Mouse (Mus musculus) limb, embryonic 14.5 days (tissue): Measurements from ENCODE around the gene Acot12. TPM values are rescaled to one million over a fixed set of nuclear protein-coding genes. Genes with fewer than 3 reads are reported as not detected.
"Not testable (repeated sequence)": the region's sequence is repeated elsewhere in the genome, so short reads cannot be mapped to it uniquely, and the experiment has no call there.

ENCODE experiments used
- ATAC-seq: fragments of 200-750 bp; cut with Nextera tagmentation; 2 replicates; pipeline ENCODE4 v1.8.0; 2017; ENCODE audit warnings: low read depth, moderate number of reproducible peaks, moderate TSS enrichment; ENCODE audit not compliant: low FRiP score
- DNase-seq: peaks from one replicate; pipeline ENCODE4 v3.0.0-alpha.2; 2015; ENCODE audit warnings: low spot score
- H3K27ac ChIP-seq: fragments of 300-500 bp; sonication (generic); replicated peaks from 2 replicates; pipeline ENCODE4 v1.5.1; 2014; ENCODE audit warnings: low read depth, mild to moderate bottlenecking, low read length, moderate library complexity, mixed read lengths
- H3K27me3 ChIP-seq: fragments of 300-500 bp; sonication (generic); 2 replicates; pipeline ENCODE4 v1.6.1; 2014; ENCODE audit warnings: low read length, mixed read lengths; ENCODE audit not compliant: control insufficient read depth, insufficient read depth
- H3K36me3 ChIP-seq: fragments of 300-500 bp; sonication (generic); 2 replicates; pipeline ENCODE4 v1.6.1; 2014; ENCODE audit warnings: mild to moderate bottlenecking, low read length, moderate library complexity, mixed read lengths; ENCODE audit not compliant: control insufficient read depth, insufficient read depth
- H3K4me1 ChIP-seq: fragments of 300-500 bp; sonication (generic); 2 replicates; pipeline ENCODE4 v1.6.1; 2014; ENCODE audit warnings: antibody characterized with exemption, low read length, mixed read lengths; ENCODE audit not compliant: control insufficient read depth, insufficient read depth
- H3K4me2 ChIP-seq: fragments of 300-500 bp; sonication (generic); replicated peaks from 2 replicates; pipeline ENCODE4 v1.6.1; 2014; ENCODE audit warnings: low read depth, mild to moderate bottlenecking, low read length, moderate library complexity; ENCODE audit not compliant: severe bottlenecking
- H3K4me3 ChIP-seq: fragments of 300-500 bp; sonication (generic); replicated peaks from 2 replicates; pipeline ENCODE4 v1.5.1; 2014; ENCODE audit warnings: low read length
- H3K9ac ChIP-seq: fragments of 300-500 bp; sonication (generic); 2 replicates; pipeline ENCODE4 v1.6.1; 2014; ENCODE audit warnings: mild to moderate bottlenecking, low read depth, low read length, moderate library complexity; ENCODE audit not compliant: severe bottlenecking
- H3K9me3 ChIP-seq: fragments of 300-500 bp; sonication (generic); 2 replicates; pipeline ENCODE4 v1.6.1; 2016; ENCODE audit warnings: low read length; ENCODE audit not compliant: control insufficient read depth
- POLR2A ChIP-seq: fragments of 200-500 bp; IDR thresholded peaks from 2 replicates; pipeline ENCODE4 v1.8.0; 2012; ENCODE audit warnings: inconsistent platforms, mild to moderate bottlenecking, moderate library complexity, borderline replicate concordance; ENCODE audit not compliant: insufficient read depth, insufficient read length; ENCODE audit errors: extremely low read depth
- WGBS: fragments of 180-500 bp; shearing (Covaris S2); extraction: QIAGEN DNeasy Blood & Tissue Kit; methylation state at CpG from one replicate; pipeline ENCODE4 v1.1.7; 2014; 5-methylcytosine and 5-hydroxymethylcytosine counted together
- polyA plus RNA-seq, 2 experiments: library from polyadenylated mRNA; depleted of rRNA in 1 of 2; stranded (reverse) in 1 of 2; unstranded in 1 of 2; fragments of >200 nt; fragmentation: Nextera tagmentation in 1 of 2; extraction: Ambion mirVana in 1 of 2; gene quantifications; 2 replicates each; pipeline versions ENCODE4 v1.2.1 to v1.2.3; 2012 to 2014

Acot12 gene
- polyA plus RNA-seq, 2 experiments, result 0.11 TPM; not detected in 1

GRCm38 (mm10) chr13:91760302-91761050 is 19.2 kb downstream of the Acot12 start:
- Histone ChIP-seq H3K4me3 (no peak overlapping the region), H3K36me3 (no peaks in the 10 kb centered on the region), H3K4me2 (no peak overlapping the region), H3K4me1 (no peaks in the 10 kb centered on the region), H3K9me3 (no peaks in the 10 kb centered on the region), H3K27ac (no peak overlapping the region), H3K27me3 (no peaks in the 10 kb centered on the region), H3K9ac (no peak overlapping the region)
- TF ChIP-seq POLR2A, result no peak
- no peak for DNase-seq
- ATAC-seq, result no peak
- 87% methylated on average over 8 of the region's 8 CpGs for WGBS

DNA sequence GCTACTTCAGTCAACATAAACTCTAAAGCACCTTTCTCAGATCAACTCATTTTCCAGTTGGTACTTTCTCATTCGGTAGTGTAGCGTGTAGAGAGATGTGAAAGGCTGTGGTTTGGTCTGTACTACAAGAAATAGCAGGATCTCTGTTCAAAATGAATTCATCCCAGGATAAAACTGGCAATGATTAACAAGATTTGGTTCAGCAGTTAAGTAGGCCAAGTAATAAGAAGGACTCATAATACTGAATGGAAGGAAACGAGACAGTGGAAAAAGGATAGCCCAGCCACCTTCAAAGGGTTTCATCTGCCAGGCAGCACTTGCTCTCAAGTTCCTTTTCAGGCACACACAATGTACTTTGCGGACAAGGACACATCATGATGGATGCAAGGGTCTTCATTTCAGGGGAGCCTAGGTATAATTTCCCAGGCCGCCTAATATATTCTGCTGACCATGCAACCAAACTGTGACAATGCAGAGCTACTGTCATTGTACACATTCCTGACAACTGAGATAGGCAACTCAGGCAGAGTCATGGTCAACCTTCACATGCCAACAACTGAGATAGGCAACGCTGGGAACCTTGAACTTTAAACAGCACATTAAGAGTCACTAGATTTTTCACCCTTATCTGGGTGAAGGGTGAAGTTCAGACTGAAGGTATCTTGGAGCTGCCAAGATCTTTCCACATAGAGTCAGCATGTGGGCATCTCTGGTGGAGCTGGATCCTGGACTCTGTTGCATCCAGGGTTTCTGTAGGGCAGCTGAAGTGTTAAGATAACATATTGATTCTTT is 20.5 kb downstream of the Acot12 start:
- Histone ChIP-seq H3K9me3 (no peaks in the 10 kb centered on the region), H3K27me3 (no peaks in the 10 kb centered on the region), H3K27ac (no peak overlapping the region), H3K4me1 (no peaks in the 10 kb centered on the region), H3K36me3 (no peaks in the 10 kb centered on the region), H3K4me2 (no peak overlapping the region), H3K4me3 (no peak overlapping the region), H3K9ac (no peak overlapping the region)
- DNase-seq, result no peak
- TF ChIP-seq POLR2A, result no peak
- 91% methylated on average over 6 of the region's 6 CpGs for WGBS
- ATAC-seq, result no peak

DNA sequence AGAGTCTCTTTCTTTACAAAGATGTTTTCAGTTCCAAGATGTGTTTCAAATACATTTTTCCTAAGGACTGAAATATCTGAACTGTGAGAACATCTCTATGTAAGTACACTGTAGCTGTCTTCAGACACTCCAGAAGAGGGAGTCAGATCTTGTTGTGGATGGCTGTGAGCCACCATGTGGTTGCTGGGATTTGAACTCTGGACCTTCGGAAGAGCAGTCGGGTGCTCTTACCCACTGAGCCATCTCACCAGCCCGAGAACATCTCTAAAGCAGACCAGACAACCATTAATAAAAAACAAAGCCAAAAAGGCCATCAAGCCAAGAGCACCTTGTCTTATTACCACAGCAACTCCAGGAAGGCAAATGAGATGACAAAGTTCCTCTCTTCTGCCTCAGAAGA is 22.3 kb downstream of the Acot12 start:
- H3K4me3 ChIP-seq, H3K9ac ChIP-seq, H3K4me1 ChIP-seq, H3K4me2 ChIP-seq, H3K27me3 ChIP-seq, H3K27ac ChIP-seq, H3K9me3 ChIP-seq, DNase-seq, H3K36me3 ChIP-seq, ATAC-seq: not testable (repeated sequence)
- 96% methylated on average over 3 of the region's 3 CpGs for WGBS

GRCm38 (mm10) chr13:91765627-91766026 is 24.3 kb downstream of the Acot12 start:
- no peak for ATAC-seq
- no peak overlapping the region for H3K4me3 ChIP-seq
- DNase-seq, result no peak
- H3K9me3 ChIP-seq, result no peaks in the 10 kb centered on the region
- no peak overlapping the region for H3K9ac ChIP-seq
- no peaks in the 10 kb centered on the region for H3K27me3 ChIP-seq
- H3K4me1 ChIP-seq, result no peaks in the 10 kb centered on the region
- H3K36me3 ChIP-seq, result no peaks in the 10 kb centered on the region
- H3K27ac ChIP-seq, result no peak overlapping the region
- H3K4me2 ChIP-seq, result no peak overlapping the region
- no peak for TF ChIP-seq POLR2A
- WGBS, result 93% methylated on average over 4 of the region's 4 CpGs

- no peak overlapping the region for H3K9ac ChIP-seq
- DNase-seq (no peak), ATAC-seq (no peak)
- H3K4me1 ChIP-seq, result no peaks in the 10 kb centered on the region
- no peak overlapping the region for H3K4me2 ChIP-seq
- no peaks in the 10 kb centered on the region for H3K36me3 ChIP-seq
- no peak for TF ChIP-seq POLR2A
- WGBS, result 71% methylated on average over 9 of the region's 9 CpGs
- no peak overlapping the region for H3K4me3 ChIP-seq
- H3K9me3 ChIP-seq, result no peaks in the 10 kb centered on the region
- H3K27me3 ChIP-seq, result no peaks in the 10 kb centered on the region
- no peak overlapping the region for H3K27ac ChIP-seq
These were observed 27.7 kb downstream of the Acot12 start for GRCm38 (mm10) chr13:91768683-91769651.
